Mouse (Mus musculus): ENCODE data around the gene Ska2.

DNA sequence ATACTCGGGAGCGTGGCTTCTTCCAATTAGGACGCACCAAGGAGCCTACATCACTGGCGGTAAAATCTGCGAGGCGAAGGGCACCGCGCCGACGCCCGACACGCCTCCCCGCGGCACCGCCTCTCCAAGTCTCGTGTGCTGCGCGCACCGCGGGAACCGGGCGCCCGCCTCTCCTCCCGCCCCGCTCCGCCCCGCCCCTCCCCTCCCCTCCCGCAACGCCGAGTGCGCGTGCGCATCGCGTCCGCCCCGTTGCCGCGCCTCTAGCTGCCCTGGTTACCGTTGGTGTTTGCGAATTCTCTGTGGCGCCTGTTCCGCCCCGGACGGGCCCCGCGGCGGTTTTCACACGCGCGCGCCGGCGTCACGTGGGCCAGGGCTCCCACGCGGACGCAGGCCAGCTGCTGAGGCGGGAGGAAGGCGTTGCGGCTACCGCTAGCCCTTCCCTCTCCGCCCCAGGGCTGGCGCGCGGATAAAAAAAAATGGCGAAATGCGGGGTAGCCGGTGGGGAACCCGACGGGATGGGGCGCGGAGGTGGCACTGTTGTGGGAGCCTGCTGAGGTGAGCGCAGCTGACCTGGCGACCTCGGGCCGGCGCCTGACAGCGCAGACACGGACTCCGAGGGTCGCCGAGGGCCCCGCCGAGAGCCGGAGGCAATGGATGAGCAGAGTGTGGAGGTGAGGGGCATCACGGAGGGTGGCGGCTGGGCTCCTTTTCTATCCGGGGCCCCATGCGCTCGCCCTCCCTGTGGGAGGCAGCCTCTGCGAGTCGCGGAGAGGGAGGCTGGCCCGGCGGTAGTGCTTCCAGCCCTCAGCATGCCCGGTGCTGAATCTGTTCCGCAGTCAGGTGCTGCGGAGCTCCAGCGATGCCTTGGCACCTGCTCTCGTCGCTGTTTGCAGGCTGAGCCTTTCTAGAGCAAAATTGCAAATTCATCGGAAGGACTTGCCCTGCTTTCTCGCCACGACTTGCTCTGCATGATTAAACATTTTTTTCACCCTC is 18.1 kb downstream of the Ska2 start, which contains the start of gene Trim37:
- no peak for TF ChIP-seq CTCF (IDR thresholded peaks at IDR 0.05; ENCODE audit: extremely low read depth, insufficient read length, insufficient replicate concordance, low read depth, low read length)
- TF ChIP-seq POLR2A (IDR thresholded peaks at IDR 0.05; ENCODE audit: low read depth, low read length): 0 out of 2 replicates have a peak, but pooled peaks have one; percentile 15
